ENCODE assay signal across 24 mouse cellular contexts in the genomic region with DNA sequence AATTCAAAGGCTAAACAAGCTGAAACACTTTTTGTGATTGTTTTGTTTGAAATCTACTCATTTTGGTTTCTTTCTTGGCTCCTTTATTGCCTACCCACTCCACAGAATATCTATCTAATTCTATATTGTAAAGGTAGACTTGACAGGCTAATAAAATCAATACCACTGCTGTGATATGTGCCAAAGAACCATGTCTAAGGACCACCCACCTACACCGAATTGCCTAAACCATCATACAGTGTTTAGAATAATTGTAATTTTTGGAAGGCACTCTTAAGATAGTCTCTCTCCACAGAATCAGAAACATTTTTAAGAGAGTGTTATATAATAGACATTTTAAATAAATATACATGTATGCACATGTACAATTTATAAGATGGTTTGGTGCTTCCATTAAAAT.
"Had no signal": no experiment of that assay in that cellular context is flagged by ENCODE, and none has a peak within 500 bp of the region (broad histone marks: within the 10 kb centered on the region; RNA-seq: fewer than 3 reads in every experiment).

No protein-coding gene starts in this region.

- H3K27me3 ChIP-seq: heart, embryonic 13.5 days; heart, embryonic 15.5 days; hindbrain, embryonic 15.5 days; kidney, embryonic 15.5 days; limb, embryonic 13.5 days; limb, embryonic 15.5 days; liver, embryonic 12.5 days had no signal

- H3K4me3 ChIP-seq: heart, adult 2 months; heart, embryonic 13.5 days; heart, embryonic 15.5 days; hindbrain, embryonic 15.5 days; kidney, embryonic 15.5 days; limb, embryonic 13.5 days; limb, embryonic 15.5 days; liver, embryonic 12.5 days had no signal

- H3K4me2 ChIP-seq: heart, embryonic 11.5 days; heart, embryonic 13.5 days; heart, embryonic 15.5 days; hindbrain, embryonic 15.5 days; kidney, embryonic 15.5 days; limb, embryonic 13.5 days; limb, embryonic 15.5 days; liver, embryonic 12.5 days had no signal

- H3K27ac ChIP-seq: heart, adult 2 months; heart, embryonic 13.5 days; heart, embryonic 15.5 days; hindbrain, embryonic 15.5 days; kidney, embryonic 15.5 days; kidney, postnatal 0 days; limb, embryonic 13.5 days; limb, embryonic 15.5 days; liver, embryonic 12.5 days had no signal

- DNase-seq: gastrocnemius, postnatal 14 days; gastrocnemius, postnatal 36 days; heart, adult 11 months; heart, adult 2 months; heart, postnatal 14 days; heart, postnatal 36 days; kidney, adult 11 months; kidney, adult 2 months; kidney, adult 9 months; kidney, postnatal 14 days; kidney, postnatal 36 days; layer of hippocampus, adult 9-11 months; layer of hippocampus, postnatal 36 days; left cerebral cortex, postnatal 4 days had no signal

- H3K36me3 ChIP-seq: heart, embryonic 13.5 days; heart, embryonic 15.5 days; hindbrain, embryonic 15.5 days; kidney, embryonic 15.5 days; limb, embryonic 13.5 days; limb, embryonic 15.5 days; liver, embryonic 12.5 days had no signal

- H3K9me3 ChIP-seq: heart, embryonic 13.5 days; heart, embryonic 15.5 days; hindbrain, embryonic 15.5 days; kidney, embryonic 15.5 days; limb, embryonic 13.5 days; limb, embryonic 15.5 days; liver, embryonic 12.5 days had no signal

- ATAC-seq: intestine, embryonic 16.5 days; liver, embryonic 12.5 days had no signal

- H3K9ac ChIP-seq: heart, embryonic 13.5 days; heart, embryonic 15.5 days; hindbrain, embryonic 15.5 days; kidney, embryonic 15.5 days; limb, embryonic 13.5 days; limb, embryonic 15.5 days; liver, embryonic 12.5 days had no signal

- H3K4me1 ChIP-seq: heart, embryonic 13.5 days; heart, embryonic 15.5 days; hindbrain, embryonic 15.5 days; kidney, embryonic 15.5 days; limb, embryonic 13.5 days; limb, embryonic 15.5 days; liver, embryonic 12.5 days had no signal
